Comparison of ENCODE assay signal across 15 mouse cellular contexts in the genomic region with DNA sequence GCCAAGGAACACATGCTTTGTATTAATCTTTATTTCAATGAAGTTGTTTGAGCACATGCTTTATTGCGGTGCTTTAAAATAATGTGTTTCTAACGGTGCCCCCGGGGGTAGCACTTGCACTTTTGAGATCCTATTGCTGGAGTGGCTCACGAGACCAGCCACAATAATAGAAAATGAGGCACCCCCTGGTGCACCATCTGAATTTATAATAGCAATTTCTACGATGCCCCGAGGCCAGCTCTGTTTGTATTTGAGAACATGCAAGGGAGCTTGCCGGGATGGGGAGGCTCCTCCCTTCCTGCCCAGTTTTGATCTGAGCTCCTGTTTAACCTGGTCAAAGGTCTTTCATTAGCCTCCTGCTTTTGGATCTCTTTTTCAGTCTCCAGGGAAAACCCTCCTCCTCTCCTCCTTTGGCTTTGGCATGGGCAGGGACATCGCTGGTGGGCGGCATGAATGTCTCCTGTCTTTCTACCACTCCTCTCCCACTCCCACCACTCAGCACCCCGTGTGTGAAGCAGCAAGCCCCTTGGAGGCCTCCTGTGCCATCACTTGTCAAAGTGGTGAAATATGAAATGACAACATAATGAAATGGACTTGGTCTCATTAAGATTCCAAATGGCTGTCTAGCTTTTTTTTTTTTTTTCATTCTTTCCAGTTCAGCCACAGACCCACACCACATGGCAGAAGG. TPM values are rescaled to one million over a fixed set of nuclear protein-coding genes. Genes with fewer than 3 reads are reported as not detected.
DNase-seq lines count a peak whose midpoint lies in the region; ATAC-seq lines count a peak whose summit lies in the region.
"Had no signal": no experiment of that assay in that cellular context is flagged by ENCODE, and none has a peak within 500 bp of the region (broad histone marks: within the 10 kb centered on the region; RNA-seq: fewer than 3 reads in every experiment).

No protein-coding gene starts in this region.

- H3K27ac ChIP-seq in hindbrain, embryonic 11.5 days (ENCODE audit: low read depth, low read length): no peak overlapping the region
- H3K27ac ChIP-seq in hindbrain, embryonic 10.5 days: no peak overlapping the region
- H3K27ac ChIP-seq in neural tube, embryonic 11.5 days (ENCODE audit: low read depth, low read length): no peak overlapping the region
- H3K27ac ChIP-seq: forebrain, embryonic 15.5 days; macrophage; stomach, embryonic 15.5 days had no signal

- no peak overlapping the region for H3K9ac ChIP-seq in hindbrain, embryonic 11.5 days (ENCODE audit: low read depth, low read length)
- H3K9ac ChIP-seq in neural tube, embryonic 11.5 days (ENCODE audit: low read length): no peak overlapping the region
- H3K9ac ChIP-seq: forebrain, embryonic 15.5 days; stomach, embryonic 15.5 days had no signal

- H3K4me3 ChIP-seq in hindbrain, embryonic 11.5 days (ENCODE audit: low read depth, low read length): no peak overlapping the region
- H3K4me3 ChIP-seq in hindbrain, embryonic 10.5 days: no peak overlapping the region
- no peak overlapping the region for H3K4me3 ChIP-seq in neural tube, embryonic 11.5 days (ENCODE audit: low read depth, low read length)
- H3K4me3 ChIP-seq: forebrain, embryonic 15.5 days; myocyte; stomach, embryonic 15.5 days had no signal

- 0 out of 2 replicates have a peak, but pooled peaks have one; percentile 43 for ATAC-seq in hindbrain, embryonic 11.5 days (ENCODE audit: low FRiP score)
- peak; percentile 31; the same call in 1 of the 2 replicates for ATAC-seq in neural tube, embryonic 11.5 days (ENCODE audit: insufficient read depth, low FRiP score, low TSS enrichment)
- ATAC-seq: CD4-positive, CD25-positive, alpha-beta regulatory T cell, adult 4 months; forebrain, embryonic 15.5 days had no signal

- peak; percentile 20 for DNase-seq in hindbrain, embryonic 11.5 days (ENCODE audit: low spot score)
- DNase-seq in hindbrain, embryonic 10.5 days (ENCODE audit: low spot score): no peak
- no peak for DNase-seq in neural tube, embryonic 11.5 days (ENCODE audit: low spot score)
- no peak for DNase-seq in neural tube, embryonic 10.5 days (ENCODE audit: extremely low spot score, low spot score)
- DNase-seq in kidney, postnatal 36 days: peak; percentile 1 to 9
- DNase-seq in layer of hippocampus, adult 8-10 months (ENCODE audit: low spot score in 2 of 2): no peak
- no peak for DNase-seq in adrenal gland, adult (ENCODE audit: inconsistent age in 2 of 2, low spot score in 1 of 2)
- DNase-seq: gastrocnemius, postnatal 14 days; heart, postnatal 36 days; lung, adult 18-20 months had no signal

- no peaks in the 10 kb centered on the region for H3K4me1 ChIP-seq in hindbrain, embryonic 11.5 days (replicated peaks; ENCODE audit: control insufficient read depth, insufficient read depth, low read length)
- peaks cover 2% of the 10 kb centered on the region; the same call in 1 of the 2 replicates for H3K4me1 ChIP-seq in hindbrain, embryonic 10.5 days (replicated peaks)
- no peaks in the 10 kb centered on the region for H3K4me1 ChIP-seq in neural tube, embryonic 11.5 days (ENCODE audit: control insufficient read depth, insufficient read depth, low read length)
- H3K4me1 ChIP-seq: stomach, embryonic 15.5 days had no signal

- no peaks in the 10 kb centered on the region for H3K36me3 ChIP-seq in hindbrain, embryonic 11.5 days (ENCODE audit: control insufficient read depth, insufficient read depth, low read length)
- H3K36me3 ChIP-seq in hindbrain, embryonic 10.5 days: no peaks in the 10 kb centered on the region
- no peaks in the 10 kb centered on the region for H3K36me3 ChIP-seq in neural tube, embryonic 11.5 days (ENCODE audit: control insufficient read depth, insufficient read depth, low read length)
- H3K36me3 ChIP-seq: forebrain, embryonic 15.5 days; stomach, embryonic 15.5 days had no signal

- H3K27me3 ChIP-seq in hindbrain, embryonic 11.5 days (ENCODE audit: control insufficient read depth, insufficient read depth, low read length): no peaks in the 10 kb centered on the region
- H3K27me3 ChIP-seq in hindbrain, embryonic 10.5 days (ENCODE audit: insufficient read depth, poor library complexity, severe bottlenecking): no peaks in the 10 kb centered on the region
- H3K27me3 ChIP-seq in neural tube, embryonic 11.5 days (ENCODE audit: control insufficient read depth, insufficient read depth, low read length): no peaks in the 10 kb centered on the region
- H3K27me3 ChIP-seq: forebrain, embryonic 15.5 days; stomach, embryonic 15.5 days had no signal

- H3K4me2 ChIP-seq in hindbrain, embryonic 11.5 days (replicated peaks; ENCODE audit: low read depth, low read length): no peak overlapping the region
- no peak overlapping the region for H3K4me2 ChIP-seq in neural tube, embryonic 11.5 days (ENCODE audit: low read depth)
- H3K4me2 ChIP-seq: forebrain, embryonic 15.5 days; stomach, embryonic 15.5 days had no signal

- WGBS in hindbrain, embryonic 11.5 days: 66% methylated on average over 10 of the region's 10 CpGs
- 63% methylated on average over 10 of the region's 10 CpGs for WGBS in hindbrain, embryonic 10.5 days
- WGBS in neural tube, embryonic 11.5 days: 51% methylated on average over 10 of the region's 10 CpGs

- H3K9me3 ChIP-seq in hindbrain, embryonic 11.5 days (ENCODE audit: control insufficient read depth, low read length): no peaks in the 10 kb centered on the region
- no peaks in the 10 kb centered on the region for H3K9me3 ChIP-seq in hindbrain, embryonic 10.5 days
- no peaks in the 10 kb centered on the region for H3K9me3 ChIP-seq in neural tube, embryonic 11.5 days (ENCODE audit: control insufficient read depth, low read length)
- H3K9me3 ChIP-seq: forebrain, embryonic 15.5 days; stomach, embryonic 15.5 days had no signal

RNA-seq across cellular contexts. Expression of gene Nrxn3, which starts 18.4 kb away (rescaled TPM):
- polyA plus RNA-seq in hindbrain, embryonic 11.5 days (2014; fragmentation: Nextera tagmentation; extraction: Ambion mirVana): 27.7 and 52.4 TPM in 2 replicates
- polyA plus RNA-seq in hindbrain, embryonic 10.5 days (2016; fragmentation: Nextera tagmentation; extraction: Ambion mirVana): 5.6 and 23.5 TPM in 2 replicates
- 26.7 and 29.2 TPM in 2 replicates for polyA plus RNA-seq in neural tube, embryonic 11.5 days (2014; fragmentation: Nextera tagmentation; extraction: Ambion mirVana)
- total RNA-seq in layer of hippocampus, adult 8-10 months (2022): 100 to 1,000 TPM; 173 to 206 (median 191) TPM
- polyA plus RNA-seq: CD4-positive, CD25-positive, alpha-beta regulatory T cell, adult 4 months; macrophage had no signal

Comparison
In these comparisons a context has a peak if more than half of its experiments do, and no peak if none do; other contexts are left out.
1. DNase-seq: peak in hindbrain, embryonic 11.5 days (single experiment) and kidney, postnatal 36 days (2 of 2); none in hindbrain, embryonic 10.5 days (single experiment), neural tube, embryonic 11.5 days (single experiment), neural tube, embryonic 10.5 days (single experiment), layer of hippocampus, adult 8-10 months (0 of 2) and adrenal gland, adult (0 of 2).